Mouse (Mus musculus): ENCODE data around the gene Por. TPM values are rescaled to one million over a fixed set of nuclear protein-coding genes. Genes with fewer than 3 reads are reported as not detected.

The Por gene
- polyA plus RNA-seq (2017; shearing (Covaris generic)): 10 to 100 TPM; 28.9 to 69.0 TPM

GRCm38 (mm10) chr5:135669741-135670275 lies at the start of gene Por:
Por (plus strand) TSS chr5:135670033.
- peak; percentile 58 for ATAC-seq

- no peak for ATAC-seq
Observed at GRCm38 (mm10) chr5:135620526-135620925, 49.3 kb upstream of the Por start.

DNA sequence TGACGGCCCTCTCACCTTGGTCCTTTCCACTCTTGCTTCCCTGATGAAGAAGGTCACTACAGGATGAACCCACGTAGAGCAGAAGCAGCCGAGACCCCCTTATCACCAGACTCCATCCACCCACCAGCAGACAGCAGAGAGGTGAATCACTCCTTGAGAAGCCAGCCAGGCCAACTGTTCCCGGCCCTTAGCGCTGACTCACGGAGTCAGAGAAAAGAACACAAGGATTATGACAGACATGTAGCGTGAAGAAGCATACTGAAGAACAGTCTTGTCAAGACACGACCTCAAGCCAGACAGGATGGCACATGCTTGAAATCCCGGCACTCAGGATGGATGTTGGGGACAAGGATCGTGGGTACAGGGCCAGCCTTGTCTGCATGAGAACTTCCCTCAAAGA lies 48.1 kb upstream of the Por start:
- no peak for ATAC-seq

DNA sequence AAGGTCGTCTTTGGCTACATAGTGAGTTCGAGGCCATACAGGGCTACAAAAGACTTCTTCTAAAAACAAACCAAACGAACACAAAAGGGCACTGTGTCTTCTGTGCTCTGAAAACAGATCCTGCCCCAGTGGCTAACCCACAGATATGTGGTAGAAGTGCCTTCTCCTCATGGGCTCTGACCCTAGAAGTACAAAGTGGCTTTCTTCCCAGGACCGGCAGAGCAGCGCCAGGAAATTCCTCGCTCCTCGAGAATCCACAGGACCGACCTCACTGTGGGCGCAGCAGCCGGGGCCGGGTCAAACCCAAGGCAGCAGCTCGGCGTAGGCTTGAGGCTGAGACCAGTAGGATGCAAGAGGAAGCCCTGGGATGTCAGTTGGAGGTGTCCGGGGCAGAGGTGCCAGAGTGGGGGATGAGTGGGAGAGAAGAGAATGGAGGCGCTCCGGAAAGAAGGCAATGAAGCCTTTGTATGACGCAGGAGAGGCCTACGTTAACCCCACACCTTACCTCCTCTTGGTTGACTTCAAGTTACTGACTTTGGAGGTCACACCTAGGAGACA lies 46.7 kb upstream of the Por start:
- ATAC-seq: no peak

- no peak for ATAC-seq
Observed at GRCm38 (mm10) chr5:135628916-135629315, 40.9 kb upstream of the Por start.

- no peak for ATAC-seq
Observed at GRCm38 (mm10) chr5:135629401-135629800, 40.4 kb upstream of the Por start.

GRCm38 (mm10) chr5:135630598-135630997 lies 39.2 kb upstream of the Por start:
- ATAC-seq: no peak

DNA sequence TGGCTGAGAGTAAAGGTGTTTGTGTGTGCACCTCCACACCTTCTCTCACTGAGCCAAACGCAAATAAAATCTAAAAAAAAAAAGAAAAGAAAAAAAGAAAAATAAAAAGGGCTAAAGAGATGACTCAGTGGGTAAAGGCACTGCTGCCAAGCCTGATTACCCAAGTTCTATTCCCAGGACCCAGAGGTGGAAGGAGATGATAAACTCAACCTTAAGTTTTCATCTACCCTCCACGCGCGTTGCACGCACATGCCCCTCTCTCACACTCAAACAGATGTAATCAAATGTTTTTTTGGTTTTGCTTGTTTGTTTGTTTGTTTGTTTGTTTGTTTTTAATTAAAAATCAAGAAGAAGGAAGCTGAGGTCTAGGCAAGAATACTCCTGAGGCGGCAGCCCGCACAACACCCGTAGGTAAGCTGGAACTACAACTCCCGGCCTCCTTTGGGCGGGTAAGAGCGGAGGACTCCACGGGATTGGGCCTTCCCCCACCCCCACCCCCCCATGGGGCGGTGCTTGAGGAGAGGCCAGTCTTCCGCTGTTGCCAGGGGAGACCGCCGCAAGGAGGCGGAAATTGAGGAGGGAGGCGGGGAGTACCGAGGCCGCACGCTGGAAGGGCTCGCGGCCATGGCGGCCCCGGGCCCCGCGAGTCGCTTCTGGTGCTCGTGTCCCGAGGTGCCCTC lies 37.6 kb upstream of the Por start, which contains the start of gene Rhbdd2:
Gene Rhbdd2 (plus strand): TSS at position 502 of the 680 bp plus-strand sequence.
- peak; percentile 96 for ATAC-seq

- peak; percentile 69 for ATAC-seq
Observed at GRCm38 (mm10) chr5:135632797-135633144, 37.1 kb upstream of the Por start.

- no peak for ATAC-seq
Observed at GRCm38 (mm10) chr5:135639760-135640458, 29.9 kb upstream of the Por start.

DNA sequence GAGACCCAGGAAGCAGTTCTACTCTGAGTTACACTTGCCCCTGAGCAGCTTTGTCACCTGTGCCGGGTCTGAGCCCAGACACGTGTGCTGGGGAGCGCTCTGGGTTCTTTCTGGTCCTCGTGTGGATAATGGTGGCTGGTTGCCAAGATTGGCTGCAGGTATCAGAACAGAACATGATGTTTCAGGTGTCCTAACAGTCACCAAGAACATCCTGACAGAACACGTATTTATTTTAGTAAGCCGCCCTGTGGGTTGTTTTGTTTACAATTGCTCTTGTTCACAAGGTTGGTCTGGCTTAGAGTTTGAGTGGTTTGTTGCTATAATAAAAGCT lies 29.4 kb upstream of the Por start:
- no peak for ATAC-seq

DNA sequence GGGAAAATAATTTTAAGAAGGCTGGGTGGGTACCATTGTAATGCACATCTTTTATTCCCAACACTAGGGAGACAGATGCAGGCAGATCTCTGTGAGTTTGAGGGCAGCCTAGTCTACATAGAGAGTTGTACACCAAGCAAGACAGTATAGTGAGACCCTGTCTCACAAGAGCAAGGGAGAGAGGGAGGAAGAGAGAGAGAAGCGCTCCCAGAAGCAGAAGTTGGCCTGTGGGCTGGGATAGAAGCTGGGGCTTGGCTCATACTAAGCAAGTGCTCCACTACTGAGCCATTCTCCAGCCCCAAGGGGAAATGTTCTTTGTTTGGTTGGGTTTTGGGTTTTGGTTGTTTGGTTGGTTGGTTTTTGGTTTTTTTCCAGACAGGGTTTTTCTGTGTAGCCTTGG lies 28.8 kb upstream of the Por start:
- no peak for ATAC-seq

DNA sequence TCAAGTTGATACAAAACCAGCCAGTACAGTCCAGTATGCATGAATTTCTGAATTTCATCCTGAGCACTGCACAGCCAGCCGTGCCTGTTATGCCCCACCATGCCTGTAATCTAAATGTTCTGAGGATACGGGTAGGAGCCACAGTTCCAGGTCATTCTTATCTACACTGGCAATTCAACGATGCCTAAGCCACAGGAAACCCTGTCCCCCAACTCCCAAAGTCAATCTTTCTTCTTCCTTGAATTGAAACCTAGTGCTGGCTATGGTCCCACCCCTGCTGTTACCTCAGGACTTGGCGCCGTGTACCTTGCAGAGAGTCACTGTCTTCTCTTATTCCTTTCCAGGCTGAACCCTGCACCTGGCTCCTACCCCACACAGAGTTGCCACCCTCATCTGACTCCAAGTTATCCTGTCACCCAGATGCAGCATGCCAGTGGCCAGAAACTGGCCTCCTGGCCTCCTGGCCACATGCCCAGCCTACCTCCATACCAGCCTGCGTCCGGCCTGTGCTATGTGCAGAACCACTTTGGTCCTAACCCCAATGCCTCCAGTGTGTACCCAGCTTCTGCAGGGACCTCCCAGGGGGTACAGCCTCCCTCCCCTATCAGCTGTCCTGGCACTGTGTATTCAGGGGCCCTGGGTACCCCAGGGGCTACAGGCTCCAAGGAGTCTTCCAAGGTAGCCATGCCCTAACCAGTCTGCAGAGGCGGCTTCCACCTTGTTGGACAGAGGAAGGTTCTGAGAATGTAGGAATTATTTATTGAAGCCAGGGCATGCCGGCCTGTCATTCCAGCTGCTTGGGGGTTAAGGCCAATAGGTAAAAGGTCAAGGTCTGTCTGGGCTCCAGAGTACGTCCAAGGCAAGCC lies 26.9 kb upstream of the Por start:
- ATAC-seq: no peak

DNA sequence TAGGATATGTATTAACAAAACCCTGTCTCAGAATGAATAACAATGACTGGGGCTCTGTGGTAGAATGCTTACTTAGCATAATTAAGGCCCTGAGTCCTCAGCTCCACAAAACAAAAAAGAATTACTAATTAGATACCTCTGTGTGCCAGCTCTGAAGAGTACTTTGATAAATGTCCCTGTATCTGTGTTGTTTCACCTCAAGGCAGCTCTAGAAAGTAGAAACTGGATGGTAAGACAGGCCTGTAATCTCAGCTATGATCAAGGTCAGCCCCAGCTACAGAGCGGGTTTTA lies 26.3 kb upstream of the Por start:
- ATAC-seq: no peak

GRCm38 (mm10) chr5:135643869-135644268 lies 26.0 kb upstream of the Por start:
- ATAC-seq: no peak

DNA sequence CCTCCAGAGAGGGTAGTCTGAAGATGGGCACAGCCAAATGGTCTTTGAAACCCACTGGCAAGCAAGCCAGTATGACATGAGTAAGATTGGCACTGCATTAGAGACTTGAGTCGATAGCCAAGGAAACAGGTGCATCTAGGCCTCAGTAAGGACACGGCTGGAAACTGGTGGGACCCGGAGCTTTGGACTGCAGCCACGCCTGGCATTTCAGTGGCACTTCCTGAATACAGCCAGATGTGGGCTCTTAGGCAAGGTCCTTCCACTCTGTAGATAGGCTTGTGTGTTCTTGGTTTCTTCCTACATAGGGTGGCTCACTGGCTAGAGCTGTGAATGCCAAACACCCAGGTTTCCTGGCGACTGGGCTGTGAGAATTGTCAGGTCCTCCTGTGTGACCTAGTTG lies 24.5 kb upstream of the Por start:
- ATAC-seq: no peak

DNA sequence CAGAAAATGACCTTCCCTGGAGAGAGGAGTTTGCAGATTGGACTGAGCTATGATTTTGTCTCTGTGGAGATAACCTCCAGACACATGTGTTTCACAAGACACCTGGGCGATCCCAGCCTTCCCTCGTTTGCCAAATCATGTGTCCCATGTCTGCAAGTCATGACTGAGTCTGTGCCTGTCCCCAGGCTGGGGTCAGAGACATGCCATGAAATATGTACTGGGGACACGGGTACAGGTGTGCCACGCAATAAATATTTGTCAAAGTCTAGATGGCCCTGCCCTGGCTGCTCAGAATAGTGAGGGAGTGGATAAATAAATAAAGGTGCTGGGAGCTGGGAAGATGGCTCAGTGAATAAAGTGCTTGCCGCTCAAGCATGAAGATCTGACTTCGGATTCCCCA lies 23.8 kb upstream of the Por start:
- no peak for ATAC-seq

DNA sequence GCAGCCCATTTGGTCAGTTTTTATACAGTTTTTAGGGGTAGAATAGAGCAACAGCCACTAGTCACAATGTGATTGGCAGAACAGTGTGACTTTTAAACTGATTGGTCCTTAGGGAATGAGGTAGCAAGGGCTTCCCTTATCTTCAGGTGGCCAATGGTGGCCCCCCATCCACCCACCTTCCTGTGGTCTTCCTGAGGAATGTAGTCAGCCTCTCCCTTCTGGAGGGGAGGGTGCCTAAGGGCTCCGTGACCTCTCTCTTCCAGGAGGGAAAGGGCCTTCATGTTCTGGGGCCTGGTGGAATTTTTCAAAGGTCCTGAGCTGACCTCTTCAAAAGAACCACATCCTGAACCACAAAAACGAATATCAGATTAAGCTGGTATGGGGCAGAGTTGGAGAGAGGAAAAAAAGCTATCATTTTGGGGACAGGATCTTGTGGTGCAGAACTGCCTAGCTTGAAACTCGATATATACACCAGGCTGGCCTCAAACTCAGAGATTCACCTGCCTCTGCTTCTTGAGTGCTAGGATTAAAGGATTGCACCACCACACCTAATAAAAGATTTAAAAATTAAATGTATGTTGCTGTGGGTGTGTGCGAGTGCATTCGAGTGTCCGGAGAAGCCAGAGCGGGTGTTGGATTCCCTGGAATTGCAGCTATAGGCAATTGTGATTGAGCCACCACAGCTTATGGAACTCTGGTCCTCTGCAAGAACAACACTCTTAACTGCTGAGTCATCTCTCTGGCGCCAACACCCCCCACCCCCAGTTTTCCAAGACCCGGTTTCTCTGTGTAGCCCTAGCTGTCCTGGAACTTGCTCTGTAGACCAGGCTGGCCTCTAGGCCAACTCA lies 21.1 kb upstream of the Por start:
- no peak for ATAC-seq

DNA sequence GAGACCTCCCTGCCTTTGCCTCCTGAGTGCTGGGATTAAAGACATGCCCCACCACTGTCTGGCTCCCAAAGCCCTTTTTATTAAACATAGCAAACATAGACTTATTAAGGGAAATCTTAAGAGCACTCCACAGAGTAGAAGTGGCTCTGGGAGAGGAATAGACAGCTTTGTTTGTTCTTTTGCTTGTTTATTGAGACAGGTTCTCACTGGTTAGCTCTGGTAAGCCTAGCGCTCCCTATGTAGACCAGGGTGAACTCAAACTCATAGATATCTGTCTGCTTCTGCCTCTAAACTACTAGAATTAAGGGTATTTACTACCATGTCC lies 20.6 kb upstream of the Por start:
- ATAC-seq: no peak

DNA sequence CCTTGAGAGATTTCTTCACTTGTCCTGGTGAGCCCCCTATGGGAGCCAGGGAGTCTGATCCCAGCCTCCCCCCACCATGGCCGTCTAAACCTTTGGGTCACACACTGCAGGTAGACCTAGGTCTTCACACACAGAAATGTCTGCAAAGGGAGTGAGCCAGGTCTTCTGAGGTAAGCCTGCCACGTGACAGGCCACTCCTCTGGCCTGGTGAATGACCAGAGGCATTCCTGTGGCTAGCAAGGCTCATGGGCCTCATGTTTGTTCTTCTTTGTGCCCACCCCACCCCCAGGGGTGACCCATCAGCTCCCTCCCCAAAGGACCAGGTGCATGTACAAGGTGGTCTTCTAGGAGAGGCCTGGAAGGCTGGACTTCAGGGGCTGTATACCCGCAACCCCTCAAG lies 18.3 kb upstream of the Por start:
- ATAC-seq: no peak

DNA sequence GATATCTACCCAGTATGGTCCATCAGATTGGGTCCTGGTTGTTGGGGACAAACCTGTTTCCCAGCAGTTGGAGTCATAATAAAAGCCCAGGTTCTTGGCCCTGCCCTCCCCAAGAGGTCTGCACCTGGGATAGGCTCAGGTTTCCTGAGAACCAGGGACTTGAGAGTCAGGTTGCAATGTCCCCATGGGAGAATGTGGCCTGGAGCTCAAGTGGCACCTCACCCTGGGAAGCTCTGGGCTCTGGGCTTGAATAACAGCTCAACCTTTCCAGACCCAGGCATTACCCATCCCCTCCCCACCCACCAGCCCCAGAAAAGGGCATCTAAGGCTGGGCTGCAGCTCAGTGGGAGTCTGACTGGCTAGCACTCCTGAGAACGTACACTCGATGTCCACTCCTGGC lies 16.6 kb upstream of the Por start:
- no peak for ATAC-seq

- no peak for ATAC-seq
Observed at GRCm38 (mm10) chr5:135656046-135656445, 13.8 kb upstream of the Por start.

- no peak for ATAC-seq
Observed at GRCm38 (mm10) chr5:135657128-135657527, 12.7 kb upstream of the Por start.

Data from CD4-positive, CD25-positive, alpha-beta regulatory T cell, adult 4 months (primary cell).